Mouse (Mus musculus) olfactory bulb, adult 2 months (tissue): ENCODE data around the gene Lrrc73. TPM values are rescaled to one million over a fixed set of nuclear protein-coding genes. Genes with fewer than 3 reads are reported as not detected.
A peak's percentile ranks its signal among the peaks of the same experiment; 100 is the strongest.

Experiments
- H3K27ac ChIP-seq: fragments of 200-500 bp; 2 replicates; pipeline ENCODE4 v1.5.1; 2012; ENCODE audit warnings: low read depth, low read length; ENCODE audit not compliant: insufficient read depth
- H3K4me1 ChIP-seq: fragments of 200-500 bp; 2 replicates; pipeline ENCODE4 v1.6.1; 2012; ENCODE audit warnings: low read length; ENCODE audit not compliant: control insufficient read depth, insufficient read depth
- H3K4me3 ChIP-seq: fragments of 200-500 bp; 2 replicates; pipeline ENCODE4 v1.5.1; 2012; ENCODE audit warnings: mild to moderate bottlenecking, low read depth, low read length, moderate library complexity; ENCODE audit not compliant: insufficient read depth
- CTCF ChIP-seq: fragments of 200-500 bp; IDR thresholded peaks from 2 replicates; pipeline ENCODE4 v1.5.1; 2012; ENCODE audit warnings: low read depth, mild to moderate bottlenecking, low read length, moderate library complexity; ENCODE audit not compliant: insufficient read depth
- POLR2A ChIP-seq: fragments of 200-500 bp; IDR thresholded peaks from 2 replicates; pipeline ENCODE4 v1.6.1; 2012; ENCODE audit warnings: mild to moderate bottlenecking, low read depth, low read length, moderate library complexity; ENCODE audit not compliant: insufficient read depth
- WGBS: fragments of 180-500 bp; shearing (Covaris S2); methylation state at CpG from one replicate; pipeline ENCODE4 v1.1.7; 2018; 5-methylcytosine and 5-hydroxymethylcytosine counted together
- polyA plus RNA-seq: library from polyadenylated mRNA; stranded (reverse); fragments of >200 nt; gene quantifications from 2 replicates; pipeline ENCODE4 v1.2.4, GENCODE M21; 2012; ENCODE audit warnings: low replicate concordance; ENCODE audit not compliant: missing spikeins, insufficient read depth, insufficient read length

The Lrrc73 gene
- polyA plus RNA-seq, 1 experiment = not detected

- Histone ChIP-seq H3K4me3 (no peak overlapping the region), H3K27ac (no peak overlapping the region), H3K4me1 (no peaks in the 10 kb centered on the region)
- 78% methylated on average over 11 of the region's 11 CpGs for WGBS
- TF ChIP-seq POLR2A (no peak), CTCF (no peak)
Observed at GRCm38 (mm10) chr17:46241471-46241870, 11.9 kb upstream of the Lrrc73 start.

GRCm38 (mm10) chr17:46242274-46242673 is 11.1 kb upstream of the Lrrc73 start:
- TF ChIP-seq CTCF (no peak), POLR2A (no peak)
- H3K27ac ChIP-seq = no peak overlapping the region
- peaks cover 3% of the 10 kb centered on the region for H3K4me1 ChIP-seq
- no peak overlapping the region for H3K4me3 ChIP-seq
- 83% methylated on average over 13 of the region's 13 CpGs for WGBS

DNA sequence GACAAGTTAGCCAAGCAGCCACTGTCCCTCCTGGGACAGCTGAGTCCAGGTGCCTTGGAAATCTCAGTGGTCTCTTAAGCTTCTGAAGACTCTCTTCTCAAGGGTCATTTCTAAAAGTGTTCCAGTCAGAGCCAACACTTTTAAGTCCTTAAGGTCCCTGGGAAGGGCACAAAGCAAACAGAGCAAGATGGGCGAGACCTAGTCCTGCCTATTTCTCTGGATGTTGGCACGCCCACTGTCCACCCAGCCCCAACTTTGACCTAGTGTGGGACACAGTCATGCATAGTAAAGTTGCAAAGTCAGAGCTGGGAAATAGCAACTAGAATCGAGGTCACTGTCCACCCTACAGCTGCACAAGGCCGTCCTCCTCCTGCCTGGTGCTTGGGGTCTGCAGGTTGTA is 10.3 kb upstream of the Lrrc73 start:
- no peak overlapping the region for H3K27ac ChIP-seq
- H3K4me3 ChIP-seq = no peak overlapping the region
- peaks cover 3% of the 10 kb centered on the region for H3K4me1 ChIP-seq
- 84% methylated on average over 4 of the region's 4 CpGs for WGBS
- TF ChIP-seq POLR2A = no peak
- TF ChIP-seq CTCF = no peak

DNA sequence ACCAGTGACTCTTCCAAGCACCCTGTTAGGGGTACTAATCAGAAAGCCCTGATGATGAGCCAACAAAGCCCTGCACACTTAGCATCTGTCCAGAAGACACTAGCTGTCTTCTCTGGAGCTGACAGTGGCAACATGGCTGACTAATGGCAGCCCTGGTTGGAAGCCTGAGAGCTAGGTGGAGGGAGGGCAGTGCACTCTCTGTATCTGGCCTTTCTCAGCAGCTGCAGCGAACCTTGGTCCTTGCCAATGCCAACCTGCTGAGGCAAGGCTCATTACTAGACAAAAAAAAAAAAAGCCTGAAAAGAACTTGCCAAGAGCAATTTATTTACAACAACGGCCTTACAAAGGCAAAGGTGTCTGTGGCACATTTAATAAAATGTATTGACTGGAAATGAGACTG is 9.7 kb upstream of the Lrrc73 start:
- 28% methylated on average over 2 of the region's 2 CpGs for WGBS
- TF ChIP-seq CTCF = no peak
- TF ChIP-seq POLR2A = no peak
- Histone ChIP-seq H3K4me1 (peaks cover 4% of the 10 kb centered on the region), H3K4me3 (no peak overlapping the region), H3K27ac (no peak overlapping the region)

GRCm38 (mm10) chr17:46244579-46244978 is 8.8 kb upstream of the Lrrc73 start:
- H3K4me3 ChIP-seq = no peak overlapping the region
- no peak for TF ChIP-seq POLR2A
- TF ChIP-seq CTCF = no peak
- 69% methylated on average over 10 of the region's 10 CpGs for WGBS
- H3K27ac ChIP-seq = no peak overlapping the region
- peaks cover 12% of the 10 kb centered on the region for H3K4me1 ChIP-seq

- peak within 1 kb of the TSS; percentile 85 for H3K4me3 ChIP-seq
- TF ChIP-seq CTCF = no peak
- TF ChIP-seq POLR2A = peak; percentile 80
- WGBS = under 1% methylated on average over 53 of the region's 53 CpGs
- peak within 1 kb of the TSS; percentile 66 for H3K27ac ChIP-seq
- H3K4me1 ChIP-seq = peaks cover 12% of the 10 kb centered on the region
Observed at GRCm38 (mm10) chr17:46247512-46248188, 5.7 kb upstream of the Lrrc73 start, which contains the start of the genes Polr1c and Yipf3. Polr1c (minus strand) TSS chr17:46248054. Yipf3 (plus strand) TSS chr17:46248080.

DNA sequence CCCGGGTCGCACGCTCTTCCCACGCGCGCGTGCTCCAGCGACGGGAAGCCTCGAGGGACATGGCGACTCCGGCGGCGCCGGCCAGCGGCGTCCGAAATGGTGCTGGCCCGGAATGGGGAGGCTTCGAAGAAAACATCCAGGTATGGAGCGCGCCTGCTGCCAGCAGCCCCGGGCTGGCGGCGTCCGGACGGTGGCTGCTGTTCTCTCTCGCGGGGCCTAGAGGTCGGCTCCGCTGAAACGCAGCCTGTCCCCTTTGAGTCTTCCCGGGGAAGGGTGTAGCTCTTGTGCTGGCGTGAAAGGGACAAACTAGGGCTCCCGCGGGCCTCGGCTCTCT is 5.2 kb upstream of the Lrrc73 start:
- H3K27ac ChIP-seq = peak overlapping the region; percentile 66
- WGBS = under 1% methylated on average over 37 of the region's 37 CpGs
- peaks cover 13% of the 10 kb centered on the region for H3K4me1 ChIP-seq
- peak overlapping the region; percentile 85 for H3K4me3 ChIP-seq
- no peak for TF ChIP-seq CTCF
- no peak for TF ChIP-seq POLR2A

GRCm38 (mm10) chr17:46251174-46251573 is 2.2 kb upstream of the Lrrc73 start:
- no peak overlapping the region for H3K27ac ChIP-seq
- TF ChIP-seq POLR2A (no peak), CTCF (no peak)
- 80% methylated on average over 7 of the region's 7 CpGs for WGBS
- H3K4me1 ChIP-seq = peaks cover 29% of the 10 kb centered on the region
- H3K4me3 ChIP-seq = no peak overlapping the region

DNA sequence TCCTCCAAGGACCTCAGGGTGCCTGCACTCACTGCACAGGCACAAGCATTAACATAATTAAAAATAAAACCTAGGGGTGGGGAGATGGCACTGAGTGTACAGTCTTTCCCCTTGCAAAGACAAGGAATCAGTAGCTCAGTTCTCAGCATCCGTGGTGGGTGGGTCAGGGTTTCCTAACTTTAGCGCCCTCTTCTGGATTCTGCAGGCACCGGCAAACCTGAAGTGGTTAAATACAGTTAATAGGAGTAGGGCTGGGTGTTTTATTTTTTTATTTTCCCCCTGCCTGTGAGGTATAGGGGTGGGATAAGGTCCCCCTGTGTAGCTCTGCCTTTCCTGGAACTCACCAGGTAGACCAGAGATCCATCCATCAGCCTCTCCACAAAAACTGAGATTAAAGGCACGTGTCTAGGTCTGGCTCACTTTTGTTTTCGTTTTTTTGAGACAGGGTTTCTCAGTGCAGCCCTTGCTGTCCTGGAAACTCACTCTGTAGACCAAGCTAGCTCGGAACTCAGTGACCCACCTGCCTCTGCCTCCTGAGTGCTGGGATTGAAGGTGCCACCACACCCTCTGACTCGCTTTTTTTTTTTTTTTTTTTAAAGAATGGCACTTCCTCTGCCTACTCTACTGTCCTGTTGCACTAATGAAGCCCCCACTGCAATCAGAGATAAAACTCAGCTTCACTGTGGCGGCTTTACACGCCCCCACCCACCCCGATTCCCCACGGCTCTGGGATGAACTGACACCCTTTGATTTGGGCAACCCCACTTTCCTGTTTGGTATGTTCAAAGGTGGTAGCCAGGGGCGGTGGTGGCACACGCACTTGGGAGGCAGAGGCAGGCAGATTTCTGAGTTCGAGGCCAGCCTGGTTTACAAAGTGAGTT is 520 bp upstream of the Lrrc73 start:
- Histone ChIP-seq H3K4me1 (peaks cover 26% of the 10 kb centered on the region), H3K27ac (no peak overlapping the region), H3K4me3 (0 out of 2 replicates have a peak overlapping the region, but pooled peaks have one; percentile 70)
- TF ChIP-seq POLR2A (no peak), CTCF (no peak)
- 32% methylated on average over 14 of the region's 14 CpGs for whole genome bisulfite sequencing
